17 mouse cellular contexts compared by ENCODE assay signal in genomic region chr5:139330766-139331165, GRCm38 (mm10). TPM values are rescaled to one million over a fixed set of nuclear protein-coding genes. Genes with fewer than 3 reads are reported as not detected.
"Had no signal": no experiment of that assay in that cellular context is flagged by ENCODE, and none has a peak within 500 bp of the region (broad histone marks: within the 10 kb centered on the region; RNA-seq: fewer than 3 reads in every experiment).

No protein-coding gene starts in this region.

- H3K4me2 ChIP-seq: limb, embryonic 15.5 days; liver, embryonic 12.5 days; lung, embryonic 14.5 days; neural tube, embryonic 13.5 days had no signal

- H3K27ac ChIP-seq: kidney, postnatal 0 days; limb, embryonic 15.5 days; liver, embryonic 12.5 days; midbrain, embryonic 10.5 days; neural tube, embryonic 13.5 days had no signal

- H3K9ac ChIP-seq: limb, embryonic 15.5 days; liver, embryonic 12.5 days; lung, embryonic 14.5 days; neural tube, embryonic 13.5 days had no signal

- H3K4me3 ChIP-seq: limb, embryonic 15.5 days; liver, embryonic 12.5 days; midbrain, embryonic 10.5 days; neural tube, embryonic 13.5 days had no signal

- H3K4me1 ChIP-seq: midbrain, embryonic 10.5 days; neural tube, embryonic 13.5 days had no signal

- ATAC-seq: liver, embryonic 12.5 days; midbrain, embryonic 16.5 days had no signal

- DNase-seq: kidney, adult 11 months; kidney, adult 9 months; kidney, postnatal 36 days; lung, embryonic 14.5 days; lung, postnatal 10 days; lung, postnatal 4 days; right cerebral cortex, adult 18-20 months; thymus, adult 18-20 months; thymus, postnatal 14 days had no signal

- H3K9me3 ChIP-seq: limb, embryonic 15.5 days; liver, embryonic 12.5 days; midbrain, embryonic 10.5 days; neural tube, embryonic 13.5 days had no signal

RNA-seq across cellular contexts. Expression of gene Cyp2w1, which starts 21.7 kb away (rescaled TPM):
- polyA plus RNA-seq: kidney, postnatal 0 days; limb, embryonic 11.5 days; liver, embryonic 12.5 days; lung, embryonic 14.5 days; midbrain, embryonic 10.5 days; midbrain, embryonic 16.5 days; neural tube, embryonic 13.5 days; spleen, adult 2 months had no signal
